Mouse (Mus musculus): ENCODE measurements at regions not wholly inside any gene's neighbourhood (a gene's known extent, or its start where the extent isn't known, plus 50 kb on each side); places are given as distances from the start of the nearest gene placed in this dataset.

DNA sequence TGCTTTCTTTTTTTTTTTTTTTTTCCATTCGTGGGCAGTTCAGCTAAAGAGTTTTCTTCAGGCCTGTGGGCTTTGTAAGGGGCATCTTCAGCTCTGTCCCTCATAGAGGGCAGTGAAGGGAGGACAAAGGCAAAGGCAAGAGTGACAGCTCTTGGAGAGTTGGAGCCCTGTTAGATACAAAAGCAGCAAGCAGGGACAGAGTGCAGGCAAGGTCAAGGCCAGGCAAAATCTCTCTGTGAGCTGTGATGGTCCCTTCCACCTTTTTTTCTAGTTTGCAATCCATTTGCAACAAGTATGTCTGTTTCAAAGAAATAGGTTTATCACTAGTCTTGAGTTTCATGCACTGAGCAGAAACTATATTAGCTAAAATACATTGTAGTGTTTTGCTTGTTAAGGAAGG, 86.2 kb upstream of the P2ry1 start:
- DNase-seq (ENCODE audit: extremely low spot score, low spot score), result no peak

DNA sequence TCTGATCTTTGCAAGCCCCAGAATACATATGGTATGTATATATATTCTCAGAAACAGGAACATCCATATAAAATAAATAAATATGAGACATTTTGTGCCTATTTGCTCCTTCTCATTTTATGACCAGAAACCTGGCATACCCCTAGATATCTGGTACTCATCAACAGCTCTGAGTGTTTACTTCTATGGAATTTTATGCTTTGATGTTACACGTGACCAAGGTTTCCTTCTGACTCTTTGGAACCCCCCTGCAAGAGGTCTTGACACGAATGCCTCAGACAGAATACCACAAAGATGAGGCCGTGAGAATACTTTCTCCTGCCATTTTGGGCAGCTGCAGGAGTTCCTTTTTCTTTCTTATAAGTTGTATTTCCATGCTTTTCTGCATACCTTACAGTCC, 85.3 kb upstream of the P2ry1 start:
- no peak for DNase-seq (ENCODE audit: extremely low spot score, low spot score)

- no peak for DNase-seq (ENCODE audit: extremely low spot score, low spot score)
These were observed 76.5 kb upstream of the P2ry1 start for GRCm38 (mm10) chr3:60926024-60926547.

- no peak for DNase-seq (ENCODE audit: extremely low spot score, low spot score)
These were observed 73.7 kb upstream of the P2ry1 start for GRCm38 (mm10) chr3:60928910-60929309.

GRCm38 (mm10) chr3:60934492-60934891, 68.1 kb upstream of the P2ry1 start:
- no peak for DNase-seq (ENCODE audit: extremely low spot score, low spot score)

GRCm38 (mm10) chr3:60941451-60941850, 61.1 kb upstream of the P2ry1 start:
- no peak for DNase-seq (ENCODE audit: extremely low spot score, low spot score)

DNA sequence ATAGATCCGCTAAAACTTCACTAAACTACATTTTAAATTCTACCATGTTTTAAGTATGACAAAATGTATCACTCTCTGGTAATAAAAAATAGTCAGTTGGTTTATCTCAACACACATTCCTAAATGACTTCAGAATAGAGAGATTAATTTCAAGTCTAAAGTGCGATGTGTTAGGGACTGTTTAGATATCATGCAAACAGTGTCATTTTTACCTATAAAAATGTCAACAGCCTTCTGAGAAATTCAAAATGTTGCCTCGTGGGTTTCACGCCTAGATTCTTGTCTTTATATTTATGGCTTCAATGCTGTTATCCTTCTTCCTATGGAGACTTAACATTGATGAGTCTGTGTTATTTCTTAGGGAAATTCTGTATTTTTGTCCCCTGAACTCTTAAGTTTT, 53.7 kb upstream of the P2ry1 start:
- no peak for DNase-seq (ENCODE audit: extremely low spot score, low spot score)
